Mouse (Mus musculus): ENCODE results near the gene Gm13279. TPM values are rescaled to one million over a fixed set of nuclear protein-coding genes. Genes with fewer than 3 reads are reported as not detected.
"Not testable (repeated sequence)": the region's sequence is repeated elsewhere in the genome, so short reads cannot be mapped to it uniquely, and the experiment has no call there.

Gene Gm13279
- not detected in 2 replicates for polyA plus RNA-seq (2014; fragmentation: Nextera tagmentation; extraction: Ambion mirVana)

DNA sequence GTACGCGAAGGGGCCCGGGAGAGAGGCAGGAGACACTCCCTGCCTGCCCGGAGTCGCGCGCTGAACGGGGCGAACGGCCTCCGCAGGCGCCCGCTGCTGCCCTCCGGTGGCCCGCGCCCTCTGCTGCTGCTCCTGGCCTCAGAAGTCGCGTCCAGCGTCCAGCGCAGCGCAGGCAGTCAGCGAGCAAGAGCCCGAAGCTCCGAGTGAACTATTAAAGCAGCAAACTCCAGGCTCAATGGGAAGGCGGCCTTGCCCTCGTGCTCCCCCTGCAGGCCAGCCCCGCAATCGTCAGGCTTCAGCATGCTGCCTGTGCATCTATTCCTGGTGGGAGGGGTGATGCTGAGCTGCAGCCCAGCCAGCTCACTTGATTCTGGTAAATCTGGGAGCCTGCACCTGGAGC is at the start of gene Gm13279:
Gm13279 (plus strand) TSS at position 301 of the 400 bp plus-strand sequence.
- DNase-seq (ENCODE audit: low spot score); H3K9ac ChIP-seq (ENCODE audit: low read length); H3K27ac ChIP-seq (ENCODE audit: low read depth); H3K9me3 ChIP-seq (ENCODE audit: control insufficient read depth, low read length); H3K36me3 ChIP-seq (ENCODE audit: control insufficient read depth, insufficient read depth, low read length); H3K4me2 ChIP-seq (ENCODE audit: low read length); H3K27me3 ChIP-seq (replicated peaks; ENCODE audit: control insufficient read depth, insufficient read depth, low read length); H3K4me3 ChIP-seq (ENCODE audit: low read depth, low read length); ATAC-seq (replicated peaks; ENCODE audit: low FRiP score, low TSS enrichment, low read depth); H3K4me1 ChIP-seq (replicated peaks; ENCODE audit: control insufficient read depth, insufficient read depth, low read length): not testable (repeated sequence)
- WGBS = no CpG with 5 or more reads among the region's 28 CpGs

DNA sequence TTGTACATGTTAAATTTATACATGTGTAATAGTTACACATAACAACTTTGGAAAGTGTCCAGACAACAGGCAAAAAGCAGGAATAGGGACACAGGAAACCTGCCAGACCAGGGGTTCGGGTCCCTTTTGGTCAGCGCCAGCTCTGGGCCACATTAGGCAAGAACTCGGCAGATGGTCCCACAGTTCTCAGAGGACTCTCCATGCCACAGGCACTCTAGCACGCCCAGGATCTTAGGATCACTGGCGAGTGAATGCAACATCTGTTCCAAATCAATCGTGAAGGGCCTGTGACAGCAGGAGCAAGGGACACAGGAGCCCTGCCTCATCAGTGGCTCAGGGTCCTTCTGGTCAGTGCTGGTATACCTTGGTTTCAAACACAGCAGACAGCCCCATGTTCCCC is 47.3 kb upstream of the Gm13279 start:
- 54% methylated on average over 6 of the region's 6 CpGs for WGBS

DNA sequence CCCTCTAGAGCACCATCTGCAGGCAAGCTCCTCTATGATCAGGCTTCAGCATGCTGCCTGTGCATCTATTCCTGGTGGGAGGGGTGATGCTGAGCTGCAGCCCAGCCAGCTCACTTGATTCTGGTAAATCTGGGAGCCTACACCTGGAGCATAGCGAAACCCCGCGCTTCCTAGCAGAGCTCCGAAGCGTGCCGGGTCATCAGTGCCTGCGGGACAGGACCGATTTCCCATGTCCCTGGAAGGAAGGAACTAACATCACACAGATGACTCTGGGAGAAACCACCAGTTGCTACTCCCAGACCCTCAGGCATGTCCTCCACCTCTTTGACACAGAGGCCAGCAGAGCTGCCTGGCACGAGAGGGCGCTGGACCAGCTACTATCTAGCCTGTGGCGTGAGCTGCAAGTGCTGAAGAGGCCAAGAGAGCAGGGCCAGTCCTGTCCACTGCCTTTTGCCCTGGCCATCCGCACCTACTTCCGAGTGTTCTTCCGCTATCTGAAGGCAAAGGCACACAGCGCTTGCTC is 42.3 kb upstream of the Gm13279 start, which contains the start of gene Gm13271:
Gm13271 (plus strand) TSS at position 51 of the 523 bp plus-strand sequence.
- WGBS = 82% methylated on average over 15 of the region's 15 CpGs

More for the DNA sequence above, 47.3 kb upstream of the Gm13279 start:
- H3K4me1 ChIP-seq (replicated peaks; ENCODE audit: control insufficient read depth, insufficient read depth, low read length) = no peaks in the 10 kb centered on the region
- H3K4me3 ChIP-seq (ENCODE audit: low read depth, low read length) = no peak overlapping the region
- ATAC-seq (replicated peaks; ENCODE audit: low FRiP score, low TSS enrichment, low read depth) = no peak
- no peaks in the 10 kb centered on the region for H3K27me3 ChIP-seq (replicated peaks; ENCODE audit: control insufficient read depth, insufficient read depth, low read length)
- H3K9me3 ChIP-seq (ENCODE audit: control insufficient read depth, low read length) = no peaks in the 10 kb centered on the region
- no peak for DNase-seq (ENCODE audit: low spot score)
- no peak overlapping the region for H3K9ac ChIP-seq (ENCODE audit: low read length)
- H3K27ac ChIP-seq (ENCODE audit: low read depth) = no peak overlapping the region
- no peaks in the 10 kb centered on the region for H3K36me3 ChIP-seq (ENCODE audit: control insufficient read depth, insufficient read depth, low read length)
- H3K4me2 ChIP-seq (ENCODE audit: low read length) = no peak overlapping the region

DNA sequence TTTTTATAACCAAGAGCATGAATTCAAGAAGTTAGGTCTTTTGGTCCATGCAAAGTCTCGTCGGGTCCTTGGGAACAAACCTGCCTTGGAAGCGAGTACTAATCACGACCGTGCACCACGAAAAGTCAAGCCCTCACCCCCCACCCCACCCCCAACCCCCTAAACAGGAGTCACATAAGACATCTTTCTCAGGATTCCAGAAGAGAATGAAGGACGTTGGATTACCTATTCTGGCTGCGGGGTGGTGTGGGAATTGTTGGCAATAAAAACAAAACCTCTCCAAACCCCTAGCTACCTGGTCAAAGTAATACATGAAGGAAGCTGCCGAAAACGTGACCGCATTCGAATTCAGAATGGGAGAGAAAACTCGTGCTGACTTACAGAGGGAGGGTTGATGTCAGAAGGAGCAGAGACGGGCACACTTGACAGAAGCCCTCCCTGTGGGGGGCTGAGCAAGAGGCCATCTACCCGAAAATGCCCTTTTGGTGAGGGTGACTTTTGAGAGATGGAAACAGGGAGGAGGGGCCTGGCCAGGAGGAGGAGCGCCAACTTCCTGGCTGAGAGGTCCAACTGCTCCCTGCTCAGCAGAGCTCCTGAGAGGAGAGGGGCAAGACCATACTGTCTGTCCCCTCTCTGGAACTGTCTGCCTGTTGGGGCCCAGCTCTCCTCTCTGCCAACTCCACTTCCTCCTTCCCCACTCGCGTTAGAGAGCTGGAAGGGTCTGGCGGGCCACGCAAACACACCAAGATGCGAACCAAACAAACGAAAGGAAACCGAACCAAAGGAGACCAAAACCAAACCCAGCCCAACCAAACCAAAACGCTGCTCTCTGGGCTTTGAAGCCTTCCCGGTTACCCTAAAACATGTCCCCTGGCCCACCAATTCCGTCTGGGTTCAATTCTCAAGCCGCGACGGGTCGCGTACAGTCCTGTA is 40.4 kb upstream of the Gm13279 start:
- 10% methylated on average over 28 of the region's 31 CpGs for WGBS
- peak overlapping the region; percentile 46 for H3K4me3 ChIP-seq (ENCODE audit: low read depth, low read length)
- H3K4me2 ChIP-seq (ENCODE audit: low read length) = peak overlapping the region; percentile 59
- not testable (repeated sequence) for H3K9me3 ChIP-seq (ENCODE audit: control insufficient read depth, low read length); ATAC-seq (replicated peaks; ENCODE audit: low FRiP score, low TSS enrichment, low read depth); H3K4me1 ChIP-seq (replicated peaks; ENCODE audit: control insufficient read depth, insufficient read depth, low read length); H3K27me3 ChIP-seq (replicated peaks; ENCODE audit: control insufficient read depth, insufficient read depth, low read length); H3K36me3 ChIP-seq (ENCODE audit: control insufficient read depth, insufficient read depth, low read length)
- peak; percentile 79 for DNase-seq (ENCODE audit: low spot score)
- H3K27ac ChIP-seq (ENCODE audit: low read depth) = peak overlapping the region; percentile 89
- H3K9ac ChIP-seq (ENCODE audit: low read length) = peak overlapping the region; percentile 53

More for the DNA sequence above, 42.3 kb upstream of the Gm13279 start, which contains the start of gene Gm13271:
- not testable (repeated sequence) for H3K4me2 ChIP-seq (ENCODE audit: low read length); DNase-seq (ENCODE audit: low spot score); H3K27ac ChIP-seq (ENCODE audit: low read depth); H3K27me3 ChIP-seq (replicated peaks; ENCODE audit: control insufficient read depth, insufficient read depth, low read length); H3K36me3 ChIP-seq (ENCODE audit: control insufficient read depth, insufficient read depth, low read length); ATAC-seq (replicated peaks; ENCODE audit: low FRiP score, low TSS enrichment, low read depth); H3K9me3 ChIP-seq (ENCODE audit: control insufficient read depth, low read length); H3K4me1 ChIP-seq (replicated peaks; ENCODE audit: control insufficient read depth, insufficient read depth, low read length); H3K9ac ChIP-seq (ENCODE audit: low read length); H3K4me3 ChIP-seq (ENCODE audit: low read depth, low read length)

- WGBS = 0% methylated on average over 17 of the region's 21 CpGs
- not testable (repeated sequence) for H3K9ac ChIP-seq (ENCODE audit: low read length); H3K27me3 ChIP-seq (replicated peaks; ENCODE audit: control insufficient read depth, insufficient read depth, low read length)
Observed at GRCm38 (mm10) chr4:88757628-88758031, 39.6 kb upstream of the Gm13279 start.

DNA sequence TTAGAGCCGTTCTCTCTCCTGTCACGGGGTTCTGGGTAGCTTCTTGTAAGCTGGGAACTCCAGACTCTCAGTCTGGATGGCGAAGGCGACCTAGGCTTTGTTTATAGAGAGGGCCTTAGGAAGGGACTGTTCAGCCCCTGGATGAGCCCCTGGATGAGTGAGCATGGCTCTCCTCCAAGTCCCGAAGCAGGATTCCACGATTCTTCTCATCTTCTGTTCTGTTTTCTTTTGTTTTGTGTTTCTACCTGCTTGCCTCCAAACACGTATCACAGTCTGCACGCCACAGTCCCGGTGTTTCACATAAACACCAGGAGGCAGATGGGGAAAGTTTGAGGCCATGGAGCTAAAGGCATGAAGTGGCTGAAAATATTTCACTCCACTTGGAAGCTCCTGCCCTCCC is 38.4 kb upstream of the Gm13279 start:
- H3K4me2 ChIP-seq (ENCODE audit: low read length); ATAC-seq (replicated peaks; ENCODE audit: low FRiP score, low TSS enrichment, low read depth); H3K27ac ChIP-seq (ENCODE audit: low read depth); H3K4me1 ChIP-seq (replicated peaks; ENCODE audit: control insufficient read depth, insufficient read depth, low read length); H3K4me3 ChIP-seq (ENCODE audit: low read depth, low read length); H3K36me3 ChIP-seq (ENCODE audit: control insufficient read depth, insufficient read depth, low read length); H3K27me3 ChIP-seq (replicated peaks; ENCODE audit: control insufficient read depth, insufficient read depth, low read length); H3K9me3 ChIP-seq (ENCODE audit: control insufficient read depth, low read length); DNase-seq (ENCODE audit: low spot score); H3K9ac ChIP-seq (ENCODE audit: low read length): not testable (repeated sequence)
- 77% methylated on average over 9 of the region's 9 CpGs for WGBS

More at GRCm38 (mm10) chr4:88757628-88758031, 39.6 kb upstream of the Gm13279 start:
- Histone ChIP-seq H3K4me3 (ENCODE audit: low read depth, low read length) (peak overlapping the region; percentile 46), H3K4me2 (ENCODE audit: low read length) (peak overlapping the region; percentile 59), H3K27ac (ENCODE audit: low read depth) (peak overlapping the region; percentile 89)
- not testable (repeated sequence) for H3K36me3 ChIP-seq (ENCODE audit: control insufficient read depth, insufficient read depth, low read length); H3K4me1 ChIP-seq (replicated peaks; ENCODE audit: control insufficient read depth, insufficient read depth, low read length); H3K9me3 ChIP-seq (ENCODE audit: control insufficient read depth, low read length)
- peak; percentile 100 for ATAC-seq (replicated peaks; ENCODE audit: low FRiP score, low TSS enrichment, low read depth)
- DNase-seq (ENCODE audit: low spot score) = peak; percentile 84

GRCm38 (mm10) chr4:88759610-88760268 is 37.5 kb upstream of the Gm13279 start, which contains the start of gene Gm13283:
Gm13283 (plus strand) TSS chr4:88760119.
- DNase-seq (ENCODE audit: low spot score); H3K9me3 ChIP-seq (ENCODE audit: control insufficient read depth, low read length); H3K27me3 ChIP-seq (replicated peaks; ENCODE audit: control insufficient read depth, insufficient read depth, low read length); ATAC-seq (replicated peaks; ENCODE audit: low FRiP score, low TSS enrichment, low read depth); H3K9ac ChIP-seq (ENCODE audit: low read length); H3K36me3 ChIP-seq (ENCODE audit: control insufficient read depth, insufficient read depth, low read length); H3K4me1 ChIP-seq (replicated peaks; ENCODE audit: control insufficient read depth, insufficient read depth, low read length): not testable (repeated sequence)
- Histone ChIP-seq H3K4me2 (ENCODE audit: low read length) (peak within 1 kb of the TSS; percentile 36), H3K27ac (ENCODE audit: low read depth) (peak within 1 kb of the TSS; percentile 47; the same call in 1 of the 2 replicates), H3K4me3 (ENCODE audit: low read depth, low read length) (peak within 1 kb of the TSS; percentile 23)
- WGBS = 26% methylated on average over 9 of the region's 14 CpGs

- peak overlapping the region; percentile 36 for H3K4me2 ChIP-seq (ENCODE audit: low read length)
- not testable (repeated sequence) for H3K9ac ChIP-seq (ENCODE audit: low read length)
- 0% methylated on average over 24 of the region's 28 CpGs for WGBS
Observed at GRCm38 (mm10) chr4:88760431-88760830, 36.8 kb upstream of the Gm13279 start.

More at GRCm38 (mm10) chr4:88760431-88760830, 36.8 kb upstream of the Gm13279 start:
- not testable (repeated sequence) for H3K36me3 ChIP-seq (ENCODE audit: control insufficient read depth, insufficient read depth, low read length); H3K27me3 ChIP-seq (replicated peaks; ENCODE audit: control insufficient read depth, insufficient read depth, low read length); H3K9me3 ChIP-seq (ENCODE audit: control insufficient read depth, low read length); H3K4me1 ChIP-seq (replicated peaks; ENCODE audit: control insufficient read depth, insufficient read depth, low read length); ATAC-seq (replicated peaks; ENCODE audit: low FRiP score, low TSS enrichment, low read depth); DNase-seq (ENCODE audit: low spot score)
- H3K27ac ChIP-seq (ENCODE audit: low read depth) = peak overlapping the region; percentile 47; the same call in 1 of the 2 replicates
- H3K4me3 ChIP-seq (ENCODE audit: low read depth, low read length) = peak overlapping the region; percentile 23

Data from intestine, embryonic 14.5 days (tissue).